Mouse (Mus musculus) adrenal gland, adult (tissue): Measurements from ENCODE around the gene Ngf.

ENCODE experiments used
- DNase-seq, 2 experiments: peaks; one replicate each; pipeline ENCODE4 v3.0.0; 2022 to 2023; ENCODE audit warnings: low spot score in 1 of 2; ENCODE audit not compliant: inconsistent age in 2 of 2

Ngf gene

GRCm38 (mm10) chr3:102469713-102470448, at the start of gene Ngf:
TSS of gene Ngf (plus strand) at chr3:102469919.
- DNase-seq: no peak

- DNase-seq: no peak
These were observed 24.2 kb upstream of the Ngf start for GRCm38 (mm10) chr3:102445567-102445966.

GRCm38 (mm10) chr3:102446691-102447090, 23.0 kb upstream of the Ngf start:
- no peak for DNase-seq

GRCm38 (mm10) chr3:102454566-102454965, 15.2 kb upstream of the Ngf start:
- DNase-seq: no peak

GRCm38 (mm10) chr3:102460528-102460927, 9.2 kb upstream of the Ngf start:
- no peak for DNase-seq

GRCm38 (mm10) chr3:102460986-102461385, 8.7 kb upstream of the Ngf start:
- DNase-seq: no peak

- no peak for DNase-seq
These were observed 6.9 kb upstream of the Ngf start for GRCm38 (mm10) chr3:102462703-102463336.

- no peak for DNase-seq
These were observed 6.4 kb upstream of the Ngf start for GRCm38 (mm10) chr3:102463339-102463738.

- DNase-seq: peak; percentile 46 to 82
These were observed 3.1 kb upstream of the Ngf start for GRCm38 (mm10) chr3:102466587-102466986.

- no peak for DNase-seq
These were observed 2.6 kb upstream of the Ngf start for GRCm38 (mm10) chr3:102467121-102467520.

GRCm38 (mm10) chr3:102471251-102471650, 1.5 kb downstream of the Ngf start:
- no peak for DNase-seq

GRCm38 (mm10) chr3:102471799-102472198, 2.1 kb downstream of the Ngf start:
- DNase-seq: no peak

- no peak for DNase-seq
These were observed 4.8 kb downstream of the Ngf start for GRCm38 (mm10) chr3:102474275-102475155.

GRCm38 (mm10) chr3:102477917-102478694, 8.4 kb downstream of the Ngf start:
- no peak for DNase-seq

- peak; percentile 9 to 41 for DNase-seq
These were observed 20.8 kb downstream of the Ngf start for GRCm38 (mm10) chr3:102490393-102491123.

- DNase-seq: no peak
These were observed 28.4 kb downstream of the Ngf start for GRCm38 (mm10) chr3:102498113-102498512.

- no peak for DNase-seq
These were observed 29.2 kb downstream of the Ngf start for GRCm38 (mm10) chr3:102498931-102499330.

GRCm38 (mm10) chr3:102500031-102500430, 30.3 kb downstream of the Ngf start:
- no peak for DNase-seq

GRCm38 (mm10) chr3:102501186-102501585, 31.5 kb downstream of the Ngf start:
- DNase-seq: no peak

- DNase-seq: no peak
These were observed 35.4 kb downstream of the Ngf start for GRCm38 (mm10) chr3:102505129-102505528.
